Mouse (Mus musculus) Patski (cell line): ENCODE results near the gene Gm28845. TPM values are rescaled to one million over a fixed set of nuclear protein-coding genes. Genes with fewer than 3 reads are reported as not detected.
"Not testable (repeated sequence)": the region's sequence is repeated elsewhere in the genome, so short reads cannot be mapped to it uniquely, and the experiment has no call there.

Experiments used
- ATAC-seq: fragments of 100-300 bp; one replicate; pipeline ENCODE4 v1.8.0; 2021
- CTCF ChIA-PET: fragments of 350-600 bp; sonication (Branson Sonifier 250); formaldehyde crosslinking; loops from one replicate; lab custom pipeline; 2022; ENCODE audit warnings: inconsistent platforms; lab: Charles Lee
- POLR2A ChIA-PET: fragments of 350-600 bp; sonication (Branson Sonifier 250); formaldehyde crosslinking; loops from one replicate; lab custom pipeline; 2022; ENCODE audit warnings: antibody characterized with exemption, inconsistent platforms; lab: Charles Lee
- DNase-seq: peaks from one replicate; pipeline ENCODE4 v3.0.0-alpha.2; 2011; ENCODE audit warnings: low read depth, low spot score
- H3K27me3 ChIP-seq: fragments of 371-371 bp; one replicate; pipeline ENCODE4 v1.5.1; 2021
- CTCF ChIP-seq: fragments of 100-300 bp; IDR thresholded peaks from one replicate; pipeline ENCODE4 v1.5.1; 2021
- in situ Hi-C: fragments of 300-500 bp; cut with MboI; formaldehyde crosslinking; loops from 3 replicates; pipeline ENCODE4 v1.11.1; 2018; ENCODE audit warnings: low pct_unique_long_range_greater_than_20kb, mixed read lengths
- polyA plus RNA-seq: library from polyadenylated mRNA; unstranded; gene quantifications from one replicate; pipeline ENCODE4 v1.2.3, GENCODE M21; 2021

Gene Gm28845
- polyA plus RNA-seq, 1 experiment from 2014 or later, result not detected

- DNase-seq (no peak), ATAC-seq (no peak)
- TF ChIP-seq CTCF, result no peak
- POLR2A ChIA-PET, result interaction anchor here (0.6 kb wide), 1 partner anchor 13 kb away, joined by 5 read pairs; no protein-coding TSS in a partner anchor
- peaks cover 43% of the 10 kb centered on the region for H3K27me3 ChIP-seq
- CTCF ChIA-PET, result no interaction called here
- in situ Hi-C loops, result no loop called here
These were observed 45.8 kb downstream of the Gm28845 start, which contains the start of gene Crygc for GRCm38 (mm10) chr1:65073589-65073988. Crygc (minus strand) TSS chr1:65073689.

- peaks cover 33% of the 10 kb centered on the region for H3K27me3 ChIP-seq
- no peak for TF ChIP-seq CTCF
- ChIA-PET CTCF (no interaction called here), POLR2A (no interaction called here)
- no peak for DNase-seq
- ATAC-seq, result no peak
- in situ Hi-C loops, result no loop called here
These were observed 51.5 kb downstream of the Gm28845 start for GRCm38 (mm10) chr1:65067842-65068241.

GRCm38 (mm10) chr1:65064201-65064600 lies 55.2 kb downstream of the Gm28845 start:
- in situ Hi-C loops, result no loop called here
- ATAC-seq (no peak), DNase-seq (no peak)
- H3K27me3 ChIP-seq, result peaks cover 14% of the 10 kb centered on the region
- ChIA-PET CTCF (no interaction called here), POLR2A (no interaction called here)
- TF ChIP-seq CTCF, result no peak

- DNase-seq (no peak), ATAC-seq (no peak)
- ChIA-PET POLR2A (no interaction called here), CTCF (no interaction called here)
- no peak for TF ChIP-seq CTCF
- in situ Hi-C loops, result no loop called here
- peaks cover 10% of the 10 kb centered on the region for H3K27me3 ChIP-seq
These were observed 56.0 kb downstream of the Gm28845 start, which contains the start of gene Crygd for GRCm38 (mm10) chr1:65063352-65063751. Crygd (minus strand) TSS chr1:65063452.

GRCm38 (mm10) chr1:65052140-65052539 lies 67.2 kb downstream of the Gm28845 start:
- in situ Hi-C loops, result no loop called here
- TF ChIP-seq CTCF, result no peak
- POLR2A ChIA-PET, result interaction anchor here (0.5 kb wide), 1 partner anchor 127 kb away, joined by 3 read pairs; no protein-coding TSS in a partner anchor
- DNase-seq (no peak), ATAC-seq (no peak)
- CTCF ChIA-PET, result interaction anchor here (0.9 to 2.1 kb wide), 2 partner anchors 61 to 126 kb away, joined by 3 to 6 read pairs; no protein-coding TSS in a partner anchor
- peaks cover 32% of the 10 kb centered on the region for H3K27me3 ChIP-seq

- no peak for TF ChIP-seq CTCF
- POLR2A ChIA-PET, result interaction anchor here (0.5 kb wide), 1 partner anchor 127 kb away, joined by 3 read pairs; no protein-coding TSS in a partner anchor
- ATAC-seq, result no peak
- DNase-seq, result no peak
- peaks cover 34% of the 10 kb centered on the region for H3K27me3 ChIP-seq
- CTCF ChIA-PET, result interaction anchor here (0.9 to 2.1 kb wide), 2 partner anchors 61 to 127 kb away, joined by 3 to 6 read pairs; no protein-coding TSS in a partner anchor
- in situ Hi-C loops, result no loop called here
These were observed 67.7 kb downstream of the Gm28845 start for GRCm38 (mm10) chr1:65051696-65052095.

- POLR2A ChIA-PET, DNase-seq, in situ Hi-C loops, ATAC-seq: not testable (repeated sequence)
- peaks cover 31% of the 10 kb centered on the region for H3K27me3 ChIP-seq
- CTCF ChIA-PET, result interaction anchor here (0.9 to 2.1 kb wide), 2 partner anchors 62 to 127 kb away, joined by 3 to 6 read pairs; no protein-coding TSS in a partner anchor
These were observed 68.4 kb downstream of the Gm28845 start, which contains the start of gene Cryge for GRCm38 (mm10) chr1:65050952-65051351. Cryge (minus strand) TSS chr1:65051149.

Other genes with a start within 250 kb of the Gm28845 start
- 10.2 TPM for gene Plekhm3, start 162.7 kb downstream of the Gm28845 start, polyA plus RNA-seq
- not detected for gene Akr1cl, start 86.8 kb downstream of the Gm28845 start, polyA plus RNA-seq
- gene Cryge, start 68.4 kb downstream of the Gm28845 start, polyA plus RNA-seq, result not detected
- not detected for gene Crygd, start 56.1 kb downstream of the Gm28845 start, polyA plus RNA-seq
- gene Crygc, start 45.9 kb downstream of the Gm28845 start, polyA plus RNA-seq, result not detected
- gene Crygb, start 37.3 kb downstream of the Gm28845 start, polyA plus RNA-seq, result not detected
- gene Cryga, start 16.2 kb downstream of the Gm28845 start, polyA plus RNA-seq, result not detected
- gene D630023F18Rik, start 3.7 kb upstream of the Gm28845 start, polyA plus RNA-seq, result 0.08 TPM
- 69.2 TPM for gene Idh1, start 66.9 kb upstream of the Gm28845 start, polyA plus RNA-seq
- 13.7 TPM for gene Pikfyve, start 67.1 kb upstream of the Gm28845 start, polyA plus RNA-seq
- 0.03 TPM for gene Pth2r, start 162.5 kb upstream of the Gm28845 start, polyA plus RNA-seq